Mouse (Mus musculus): Measurements from ENCODE around the gene Pde8b. TPM values are rescaled to one million over a fixed set of nuclear protein-coding genes. Genes with fewer than 3 reads are reported as not detected.
"Not testable (repeated sequence)": the region's sequence is repeated elsewhere in the genome, so short reads cannot be mapped to it uniquely, and the experiment has no call there.

The Pde8b gene
- total RNA-seq, 2 experiments from 2014 or later: 0.29 to 0.74 TPM

DNA sequence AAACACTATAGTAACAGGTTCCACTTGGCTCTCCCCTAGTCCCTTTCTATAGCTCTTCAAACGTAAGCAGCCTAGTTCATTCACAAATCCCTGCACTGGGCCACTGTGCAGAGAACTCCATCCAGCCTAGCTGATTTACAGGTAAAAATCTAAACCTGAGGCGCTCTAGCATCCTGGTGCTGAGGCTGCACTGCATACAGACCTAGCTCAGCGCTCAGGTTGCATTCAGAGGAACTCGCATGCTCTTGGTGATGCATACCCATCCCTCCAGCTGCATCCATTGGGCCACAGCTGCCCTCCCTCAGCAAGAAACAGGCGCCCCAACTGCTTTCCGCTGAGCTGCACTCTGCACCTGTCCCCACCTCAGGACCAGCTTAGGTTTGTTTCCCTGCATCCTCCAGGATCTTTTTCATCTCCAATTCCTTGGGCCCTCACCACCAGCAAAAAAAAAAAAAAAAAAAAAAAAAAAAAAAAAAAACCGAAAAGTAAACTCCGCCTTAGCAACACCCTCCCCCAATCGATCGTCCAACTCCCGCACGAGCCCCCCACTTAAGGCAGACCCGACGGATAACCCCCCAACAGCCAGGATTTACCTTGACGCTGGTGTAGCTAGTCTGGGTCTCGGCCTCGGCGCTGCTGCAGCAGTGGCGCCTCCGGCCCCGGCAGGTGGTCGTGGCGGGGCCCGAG is 28.1 kb downstream of the Pde8b start:
- ATAC-seq (replicated peaks; ENCODE audit: poor library complexity): no peak

DNA sequence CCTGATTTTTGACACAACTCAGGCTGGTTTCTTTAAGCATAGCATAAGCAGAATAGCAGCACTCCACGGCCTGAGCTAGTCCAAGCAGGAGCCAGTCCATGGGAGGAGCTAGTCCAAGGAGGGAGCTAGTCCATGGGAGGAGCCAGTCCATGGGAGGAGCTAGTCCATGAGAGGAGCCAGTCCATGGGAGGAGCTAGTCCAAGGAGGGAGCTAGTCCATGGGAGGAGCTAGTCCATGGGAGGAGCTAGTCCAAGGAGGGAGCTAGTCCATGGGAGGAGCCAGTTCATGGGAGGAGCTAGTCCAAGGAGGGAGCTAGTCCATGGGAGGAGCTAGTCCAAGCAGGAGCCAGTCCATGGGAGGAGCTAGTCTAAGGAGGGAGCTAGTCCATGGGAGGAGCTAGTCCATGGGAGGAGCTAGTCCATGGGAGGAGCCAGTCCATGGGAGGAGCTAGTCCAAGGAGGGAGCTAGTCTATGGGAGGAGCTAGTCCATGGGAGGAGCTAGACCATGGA is 34.4 kb downstream of the Pde8b start:
- not testable (repeated sequence) for ATAC-seq (replicated peaks; ENCODE audit: poor library complexity)

GRCm38 (mm10) chr13:95212320-95212719 is 37.8 kb downstream of the Pde8b start:
- ATAC-seq (replicated peaks; ENCODE audit: poor library complexity): no peak

- ATAC-seq (replicated peaks; ENCODE audit: poor library complexity): not testable (repeated sequence)
These were observed 42.8 kb downstream of the Pde8b start for GRCm38 (mm10) chr13:95207301-95207700.

GRCm38 (mm10) chr13:95202151-95202758 is 47.9 kb downstream of the Pde8b start:
- ATAC-seq (replicated peaks; ENCODE audit: poor library complexity): no peak

GRCm38 (mm10) chr13:95200817-95201216 is 49.3 kb downstream of the Pde8b start:
- ATAC-seq (replicated peaks; ENCODE audit: poor library complexity): no peak

DNA sequence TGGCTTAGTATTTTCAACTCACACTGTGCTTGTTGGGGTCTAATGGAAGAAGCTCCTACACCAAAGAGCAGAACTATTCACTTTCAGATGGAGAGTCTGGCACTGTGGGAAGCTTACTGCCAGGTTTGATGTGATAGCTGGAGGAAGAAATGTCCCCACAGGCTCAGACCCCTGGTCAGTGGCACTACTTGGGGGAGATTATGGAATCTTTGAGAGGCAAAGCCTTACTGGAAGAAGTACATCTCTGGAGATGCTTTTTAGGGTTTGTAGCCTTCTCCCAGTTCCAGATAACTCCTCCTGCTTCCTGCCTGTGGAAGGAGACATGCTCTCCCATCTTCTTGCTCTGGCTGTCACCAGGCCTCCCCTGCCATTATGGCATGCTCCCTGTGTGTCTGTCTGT is 50.1 kb downstream of the Pde8b start:
- ATAC-seq (replicated peaks; ENCODE audit: poor library complexity): no peak

- no peak for ATAC-seq (replicated peaks; ENCODE audit: poor library complexity)
These were observed 53.9 kb downstream of the Pde8b start for GRCm38 (mm10) chr13:95196106-95196705.

- ATAC-seq (replicated peaks; ENCODE audit: poor library complexity): no peak
These were observed 58.2 kb downstream of the Pde8b start for GRCm38 (mm10) chr13:95191951-95192350.

DNA sequence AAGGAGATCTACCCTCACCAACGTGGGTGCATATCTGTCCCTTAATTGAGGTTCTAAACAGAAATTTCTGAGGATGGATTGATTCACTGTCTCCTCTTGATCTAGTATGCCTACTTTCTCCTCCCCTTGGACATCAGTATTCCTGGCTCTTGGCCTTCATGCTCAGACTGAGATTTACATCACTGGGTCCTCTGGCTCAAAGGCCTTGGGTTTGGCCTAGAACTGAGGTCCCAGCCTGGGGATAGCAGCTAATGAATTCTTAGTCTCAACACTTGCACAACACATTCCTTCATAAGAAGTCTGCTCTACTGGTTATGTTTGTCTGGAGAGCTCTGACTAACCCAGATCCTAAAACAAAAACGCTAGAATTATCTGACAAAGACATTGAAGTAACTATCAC is 61.0 kb downstream of the Pde8b start:
- no peak for ATAC-seq (replicated peaks; ENCODE audit: poor library complexity)

DNA sequence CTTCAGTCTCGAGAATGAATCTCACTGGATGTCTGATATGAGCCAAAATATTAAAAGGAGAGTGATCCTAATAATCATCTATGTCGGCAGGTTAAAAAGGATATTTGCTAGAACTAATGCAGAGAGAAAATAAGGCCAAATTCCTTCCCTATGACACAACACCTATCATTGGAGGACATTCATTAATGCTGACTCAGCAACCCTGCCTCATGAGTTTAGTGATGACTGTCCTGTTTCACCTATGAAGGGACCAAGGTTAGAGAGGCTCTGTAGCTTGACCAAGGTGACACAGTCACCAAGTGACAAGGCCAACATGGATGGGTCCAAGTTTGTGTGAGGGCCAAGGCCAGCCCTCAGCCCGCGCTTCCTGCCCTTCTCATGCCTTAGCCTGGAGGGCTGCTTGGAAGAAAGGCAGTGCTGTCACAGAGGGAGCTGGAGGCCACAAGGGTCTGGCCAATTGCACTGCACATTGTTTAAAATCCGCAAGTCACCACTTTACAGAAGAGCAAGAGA is 62.9 kb downstream of the Pde8b start:
- no peak for ATAC-seq (replicated peaks; ENCODE audit: poor library complexity)

GRCm38 (mm10) chr13:95186741-95187035 is 63.4 kb downstream of the Pde8b start:
- no peak for ATAC-seq (replicated peaks; ENCODE audit: poor library complexity)

DNA sequence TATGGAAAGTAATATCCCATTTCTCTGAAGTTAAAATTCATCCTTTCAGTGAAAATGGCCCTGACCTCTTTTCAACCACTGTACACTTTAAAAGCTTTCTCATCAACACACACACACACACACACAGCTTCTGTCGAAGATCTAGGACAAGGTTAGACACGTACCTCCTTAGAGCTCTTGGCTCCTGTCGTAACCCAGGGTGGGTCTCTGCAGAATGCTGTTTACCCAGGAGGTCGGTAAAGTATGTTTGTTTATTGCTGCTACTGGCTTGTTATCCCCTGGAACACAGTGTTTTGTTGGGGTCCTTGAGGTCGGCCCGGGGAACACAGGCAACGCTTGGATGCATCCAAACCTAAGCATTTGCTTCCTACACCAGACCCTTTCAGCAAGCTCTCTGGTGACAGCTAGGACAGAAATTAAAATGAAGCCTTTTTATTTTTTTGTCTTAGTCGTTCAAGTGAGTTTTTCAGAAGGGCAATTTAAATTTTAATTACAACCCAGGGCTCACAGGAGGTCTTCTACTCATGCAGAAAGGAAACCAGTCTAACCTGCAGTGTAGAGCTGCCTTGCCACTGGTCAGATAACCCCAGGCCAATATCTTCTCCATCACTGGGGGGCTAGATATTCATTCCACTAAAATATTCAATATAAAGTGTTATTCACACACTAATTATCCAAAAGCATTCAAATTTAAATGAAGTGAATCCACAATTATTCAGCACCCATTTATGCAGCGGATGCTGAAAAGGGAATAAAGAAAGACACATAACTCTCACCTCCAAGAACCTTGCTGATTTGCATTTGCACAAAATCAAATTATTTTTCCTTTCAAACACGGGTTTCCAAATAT is 64.0 kb downstream of the Pde8b start:
- no peak for ATAC-seq (replicated peaks; ENCODE audit: poor library complexity)

- ATAC-seq (replicated peaks; ENCODE audit: poor library complexity): no peak
These were observed 66.5 kb downstream of the Pde8b start for GRCm38 (mm10) chr13:95183686-95184085.

DNA sequence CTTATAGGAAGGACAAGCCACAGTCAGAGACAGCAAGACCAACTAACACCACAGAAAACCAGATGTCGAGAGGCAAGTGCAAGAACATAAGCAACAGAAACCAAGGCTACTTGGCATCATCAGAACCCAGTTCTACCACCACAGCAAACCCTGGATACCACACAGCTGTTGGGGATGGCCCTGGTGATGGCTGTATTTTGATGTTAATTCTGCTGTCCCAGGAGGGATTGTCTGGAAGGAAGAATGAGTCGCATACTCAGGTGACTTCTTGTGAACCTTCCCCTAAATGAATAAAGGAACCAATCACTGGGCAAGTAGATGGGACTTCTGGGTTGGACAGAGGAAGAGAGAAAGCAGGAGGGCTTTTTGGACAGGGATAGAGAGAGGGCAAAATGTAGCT is 69.9 kb downstream of the Pde8b start:
- no peak for ATAC-seq (replicated peaks; ENCODE audit: poor library complexity)

DNA sequence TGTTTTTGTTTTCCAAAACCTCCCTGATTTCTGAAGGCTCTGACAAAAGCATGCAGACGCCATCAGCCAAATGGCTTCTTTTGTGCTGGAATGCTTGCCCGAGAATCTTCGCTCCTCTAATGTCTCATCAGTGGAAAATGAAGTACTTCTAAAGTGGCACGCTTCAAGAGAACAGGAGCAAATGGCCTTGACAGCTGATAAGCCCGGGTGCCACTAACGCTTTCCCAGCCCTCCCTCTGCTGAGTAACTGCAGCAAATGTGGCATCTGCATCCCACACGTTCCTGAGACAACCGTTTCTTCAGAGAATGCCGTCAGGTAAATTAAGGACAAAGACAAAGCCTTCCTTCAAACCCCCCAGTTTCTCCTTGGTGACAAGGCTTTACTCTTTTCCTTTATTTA is 72.8 kb downstream of the Pde8b start:
- ATAC-seq (replicated peaks; ENCODE audit: poor library complexity): no peak

DNA sequence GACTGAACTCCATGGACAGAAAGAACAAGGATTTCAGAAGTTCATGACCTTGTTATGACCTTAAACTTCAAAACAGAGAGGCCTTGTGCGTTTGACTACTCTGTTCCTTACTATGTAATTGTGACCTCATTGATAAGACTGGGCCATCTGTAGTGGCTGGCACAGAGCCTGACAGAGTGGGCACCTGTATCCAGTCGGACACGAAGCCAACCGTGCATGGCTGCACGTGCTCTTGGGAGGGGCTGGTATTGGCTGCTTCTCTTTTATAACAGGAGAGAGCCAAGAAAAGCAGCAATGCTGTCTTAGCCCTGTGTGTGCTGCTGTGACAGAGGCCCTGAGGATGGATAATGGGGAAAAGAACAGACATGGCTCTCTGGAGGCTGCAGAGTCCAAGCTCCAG is 73.7 kb downstream of the Pde8b start:
- ATAC-seq (replicated peaks; ENCODE audit: poor library complexity): no peak

- ATAC-seq (replicated peaks; ENCODE audit: poor library complexity): no peak
These were observed 75.9 kb downstream of the Pde8b start for GRCm38 (mm10) chr13:95174253-95174652.

DNA sequence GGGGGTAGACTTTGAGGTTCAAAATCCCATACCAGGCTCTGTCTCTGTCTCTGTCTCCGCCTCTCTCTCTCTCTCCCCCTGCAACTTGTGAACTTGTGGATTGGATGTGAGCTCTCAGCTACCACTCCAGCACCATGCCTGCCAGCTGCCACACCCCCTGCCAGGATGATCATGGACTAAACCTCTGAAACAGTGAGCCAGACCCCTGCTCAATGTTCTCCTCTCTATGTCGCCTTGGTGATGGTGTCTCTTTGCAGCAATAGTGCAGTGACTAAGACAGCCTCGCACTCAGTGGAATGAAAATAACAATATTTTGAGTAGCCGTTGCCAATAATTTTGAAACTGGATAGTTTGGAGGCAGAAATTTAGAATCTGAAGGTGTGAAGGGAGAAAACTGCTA is 77.8 kb downstream of the Pde8b start:
- ATAC-seq (replicated peaks; ENCODE audit: poor library complexity): no peak

DNA sequence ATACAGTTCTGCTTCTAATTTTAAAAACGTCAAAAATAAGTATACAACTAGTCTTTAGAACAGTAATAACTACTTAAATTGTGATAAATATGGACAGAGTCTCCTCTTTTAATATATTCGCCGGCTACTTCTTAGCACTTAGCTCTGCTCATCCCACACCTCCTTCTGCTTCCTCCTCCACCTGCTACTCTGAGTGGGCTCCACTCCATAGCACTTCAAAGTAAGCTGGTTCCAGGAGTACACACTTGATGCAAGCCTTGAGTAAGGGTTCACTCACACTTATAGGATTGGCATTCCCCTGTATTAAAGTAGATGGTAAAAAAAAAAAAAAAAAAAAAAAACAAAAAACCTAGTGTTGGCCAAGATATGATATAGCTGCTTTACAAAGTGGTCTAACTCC is 89.9 kb downstream of the Pde8b start:
- ATAC-seq (replicated peaks; ENCODE audit: poor library complexity): no peak

DNA sequence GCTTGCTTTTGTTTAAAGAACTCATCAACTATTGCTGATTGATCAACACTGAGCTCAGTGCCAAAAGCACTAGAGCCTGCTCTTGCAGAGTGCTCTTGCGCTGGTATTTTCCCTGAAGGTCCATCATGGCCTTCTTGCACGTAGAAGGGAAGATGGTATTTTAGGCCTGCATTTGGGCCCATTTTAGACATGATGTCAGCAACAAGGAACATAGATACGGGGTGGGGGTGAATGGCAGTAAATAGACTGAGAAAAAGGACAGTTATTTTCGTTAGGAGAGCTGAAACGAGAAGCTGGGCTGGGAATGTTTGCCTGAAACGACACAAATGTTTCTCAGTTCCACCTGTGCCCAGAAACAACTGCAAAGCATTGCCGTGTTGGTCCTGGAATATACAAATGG is 91.2 kb downstream of the Pde8b start:
- no peak for ATAC-seq (replicated peaks; ENCODE audit: poor library complexity)

Data from megakaryocyte progenitor cell, adult 5-6 weeks (primary cell).